Mouse (Mus musculus) embryonic facial prominence, embryonic 15.5 days (tissue): ENCODE measurements around the gene Mdm2. TPM values are rescaled to one million over a fixed set of nuclear protein-coding genes. Genes with fewer than 3 reads are reported as not detected.

ENCODE experiments used
- ATAC-seq: fragments of 200-750 bp; cut with Nextera tagmentation; 2 replicates; pipeline ENCODE4 v1.8.0; 2017; ENCODE audit warnings: low read depth, moderate TSS enrichment; ENCODE audit not compliant: insufficient number of reproducible peaks, low FRiP score, low TSS enrichment
- H3K27ac ChIP-seq: fragments of 300-500 bp; sonication (generic); replicated peaks from 2 replicates; pipeline ENCODE4 v1.5.1; 2015; ENCODE audit warnings: mild to moderate bottlenecking, inconsistent platforms
- H3K27me3 ChIP-seq: fragments of 300-500 bp; sonication (generic); 2 replicates; pipeline ENCODE4 v1.6.1; 2015; ENCODE audit warnings: inconsistent platforms
- H3K36me3 ChIP-seq: fragments of 300-500 bp; sonication (generic); 2 replicates; pipeline ENCODE4 v1.6.1; 2015; ENCODE audit warnings: mild to moderate bottlenecking, inconsistent platforms
- H3K4me1 ChIP-seq: fragments of 300-500 bp; sonication (generic); 2 replicates; pipeline ENCODE4 v1.6.1; 2015; ENCODE audit warnings: inconsistent platforms
- H3K4me2 ChIP-seq: fragments of 300-500 bp; sonication (generic); replicated peaks from 2 replicates; pipeline ENCODE4 v1.6.1; 2015; ENCODE audit warnings: mild to moderate bottlenecking, inconsistent platforms
- H3K4me3 ChIP-seq: fragments of 300-500 bp; sonication (generic); replicated peaks from 2 replicates; pipeline ENCODE4 v1.5.1; 2015; ENCODE audit warnings: mild to moderate bottlenecking, inconsistent platforms
- H3K9ac ChIP-seq: fragments of 300-500 bp; sonication (generic); 2 replicates; pipeline ENCODE4 v1.6.1; 2015; ENCODE audit warnings: inconsistent platforms
- H3K9me3 ChIP-seq: fragments of 300-500 bp; sonication (generic); replicated peaks from 2 replicates; pipeline ENCODE4 v1.6.1; 2016; ENCODE audit warnings: inconsistent platforms
- WGBS: fragments of 180-500 bp; shearing (Covaris S2); methylation state at CpG from one replicate; pipeline ENCODE4 v1.1.7; 2015; 5-methylcytosine and 5-hydroxymethylcytosine counted together
- polyA plus RNA-seq: library from polyadenylated mRNA; unstranded; fragments of >200 nt; fragmentation: Nextera tagmentation; extraction: Ambion mirVana; gene quantifications from 2 replicates; pipeline ENCODE4 v1.2.1, GENCODE M21; 2015

Gene Mdm2
- polyA plus RNA-seq, 1 experiment from 2014 or later, result 57.8 TPM

DNA sequence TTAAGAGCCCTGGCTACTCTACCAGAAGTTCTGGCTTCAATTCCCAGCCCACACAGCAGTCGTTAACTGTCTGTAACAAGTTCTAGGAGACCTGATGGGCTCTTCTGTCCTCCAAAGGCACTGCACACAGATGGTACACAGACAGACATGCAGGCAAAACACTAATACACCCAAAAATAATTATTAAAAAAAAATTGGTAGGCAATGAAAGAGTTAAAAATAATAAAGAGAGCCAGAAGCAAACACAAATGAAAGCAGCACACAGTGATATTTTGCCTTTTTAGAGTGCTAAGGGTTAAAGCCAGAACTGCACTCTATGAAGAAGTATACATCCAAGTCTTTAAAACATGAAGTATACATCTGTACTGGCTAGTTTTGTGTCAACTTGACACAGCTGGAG lies 10.1 kb downstream of the Mdm2 start:
- no peaks in the 10 kb centered on the region for H3K4me1 ChIP-seq
- H3K4me2 ChIP-seq, result no peak overlapping the region
- H3K4me3 ChIP-seq, result no peak overlapping the region
- no peak overlapping the region for H3K27ac ChIP-seq
- H3K9ac ChIP-seq, result no peak overlapping the region
- no peaks in the 10 kb centered on the region for H3K9me3 ChIP-seq
- no peak for ATAC-seq
- no peaks in the 10 kb centered on the region for H3K27me3 ChIP-seq
- 80% methylated on average over 1 of the region's 1 CpGs for WGBS
- H3K36me3 ChIP-seq, result peaks cover 89% of the 10 kb centered on the region

DNA sequence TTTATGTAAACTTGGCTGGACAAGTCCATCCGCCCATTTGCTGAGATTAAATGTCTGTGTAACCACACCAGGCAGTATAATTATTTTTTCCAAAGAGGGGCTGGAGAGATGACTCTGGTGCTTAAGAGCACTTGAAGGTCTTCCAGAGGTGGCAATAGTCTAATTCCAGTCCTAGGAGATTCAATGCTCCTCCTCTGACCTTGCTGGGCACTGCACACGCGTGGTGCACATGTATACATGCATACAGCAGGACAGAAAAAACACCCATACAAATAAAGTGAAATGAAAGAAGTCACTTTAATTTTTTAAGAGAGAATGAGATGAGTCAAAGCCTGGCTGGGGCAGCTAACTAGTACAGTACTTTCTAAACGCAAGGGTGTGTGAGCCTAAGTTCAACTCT lies 10.6 kb downstream of the Mdm2 start:
- ATAC-seq, result no peak
- WGBS, result 95% methylated on average over 4 of the region's 4 CpGs
- no peak overlapping the region for H3K4me2 ChIP-seq
- H3K27ac ChIP-seq, result no peak overlapping the region
- H3K9me3 ChIP-seq, result no peaks in the 10 kb centered on the region
- H3K4me1 ChIP-seq, result no peaks in the 10 kb centered on the region
- no peak overlapping the region for H3K4me3 ChIP-seq
- no peak overlapping the region for H3K9ac ChIP-seq
- H3K36me3 ChIP-seq, result peaks cover 89% of the 10 kb centered on the region
- no peaks in the 10 kb centered on the region for H3K27me3 ChIP-seq

DNA sequence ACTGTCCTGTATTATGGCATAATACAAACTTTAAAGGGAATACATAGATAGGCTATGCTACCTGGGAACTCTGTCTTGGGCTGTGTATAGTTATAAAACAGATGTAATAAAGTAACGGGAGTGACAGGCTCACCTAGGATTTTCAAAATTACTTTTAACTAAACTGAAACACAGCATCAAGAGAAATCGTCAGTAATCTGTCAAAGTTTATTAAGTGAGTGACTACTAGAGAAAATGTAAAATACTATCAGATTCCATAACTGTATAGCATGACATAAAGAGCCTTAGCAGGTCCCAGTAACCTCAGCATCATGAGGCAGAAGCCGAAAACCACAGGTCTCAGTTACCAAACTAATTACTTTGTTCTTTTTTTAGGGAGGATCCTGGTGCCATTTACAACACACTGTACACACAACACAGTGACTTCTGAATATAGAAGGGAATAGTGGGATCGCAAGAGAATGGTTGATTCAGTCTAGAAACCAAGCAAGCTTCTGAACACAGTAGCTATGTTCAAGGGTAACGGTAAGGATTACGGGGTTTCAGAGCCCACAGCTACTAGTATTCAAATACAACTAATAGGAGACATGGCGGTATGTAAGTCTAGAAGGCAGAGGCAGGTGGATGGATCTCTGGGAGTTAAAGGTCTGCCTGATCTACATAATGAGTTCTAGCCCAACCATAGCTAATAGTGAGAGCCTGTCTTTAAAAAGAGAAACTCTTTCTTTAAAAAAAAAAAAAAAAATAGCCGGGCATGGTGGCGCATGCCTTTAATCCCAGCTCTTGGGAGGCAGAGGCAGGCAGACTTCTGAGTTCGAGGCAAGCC lies 12.0 kb downstream of the Mdm2 start:
- Histone ChIP-seq H3K4me2 (no peak overlapping the region), H3K36me3 (peaks cover 89% of the 10 kb centered on the region), H3K27me3 (no peaks in the 10 kb centered on the region), H3K27ac (no peak overlapping the region), H3K4me3 (no peak overlapping the region), H3K9me3 (no peaks in the 10 kb centered on the region), H3K9ac (no peak overlapping the region), H3K4me1 (no peaks in the 10 kb centered on the region)
- ATAC-seq, result no peak
- 92% methylated on average over 10 of the region's 10 CpGs for WGBS

DNA sequence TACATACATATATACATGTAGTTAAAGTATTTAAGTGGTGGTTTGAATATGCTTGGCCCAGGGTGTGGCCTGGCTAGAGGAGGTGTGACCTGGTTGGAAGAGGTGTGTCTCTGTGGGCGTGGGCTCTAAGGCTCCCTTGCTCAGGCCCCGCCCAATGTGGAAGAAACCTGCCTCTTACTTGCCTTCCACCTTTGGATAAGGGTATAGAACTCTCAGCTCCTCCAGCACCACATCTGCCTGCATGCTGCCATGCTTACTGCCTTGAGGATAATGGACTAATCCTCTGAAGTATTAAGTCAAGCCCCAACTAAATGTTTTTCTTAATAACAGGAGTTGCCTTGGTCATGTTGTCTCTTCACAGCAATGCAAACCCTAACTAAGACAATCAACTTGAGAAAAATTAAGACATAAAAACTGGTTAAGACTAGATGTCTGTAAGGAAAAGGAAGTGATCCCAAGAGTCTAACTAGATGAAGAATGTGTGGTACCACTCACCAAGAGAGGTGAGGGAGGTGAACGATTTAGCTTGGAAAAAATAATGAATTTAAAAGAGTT lies 12.9 kb downstream of the Mdm2 start:
- Histone ChIP-seq H3K9me3 (no peaks in the 10 kb centered on the region), H3K4me2 (no peak overlapping the region), H3K4me3 (no peak overlapping the region), H3K36me3 (peaks cover 86% of the 10 kb centered on the region), H3K9ac (no peak overlapping the region), H3K4me1 (no peaks in the 10 kb centered on the region), H3K27ac (no peak overlapping the region), H3K27me3 (no peaks in the 10 kb centered on the region)
- WGBS, result 91% methylated on average over 3 of the region's 3 CpGs
- no peak for ATAC-seq

DNA sequence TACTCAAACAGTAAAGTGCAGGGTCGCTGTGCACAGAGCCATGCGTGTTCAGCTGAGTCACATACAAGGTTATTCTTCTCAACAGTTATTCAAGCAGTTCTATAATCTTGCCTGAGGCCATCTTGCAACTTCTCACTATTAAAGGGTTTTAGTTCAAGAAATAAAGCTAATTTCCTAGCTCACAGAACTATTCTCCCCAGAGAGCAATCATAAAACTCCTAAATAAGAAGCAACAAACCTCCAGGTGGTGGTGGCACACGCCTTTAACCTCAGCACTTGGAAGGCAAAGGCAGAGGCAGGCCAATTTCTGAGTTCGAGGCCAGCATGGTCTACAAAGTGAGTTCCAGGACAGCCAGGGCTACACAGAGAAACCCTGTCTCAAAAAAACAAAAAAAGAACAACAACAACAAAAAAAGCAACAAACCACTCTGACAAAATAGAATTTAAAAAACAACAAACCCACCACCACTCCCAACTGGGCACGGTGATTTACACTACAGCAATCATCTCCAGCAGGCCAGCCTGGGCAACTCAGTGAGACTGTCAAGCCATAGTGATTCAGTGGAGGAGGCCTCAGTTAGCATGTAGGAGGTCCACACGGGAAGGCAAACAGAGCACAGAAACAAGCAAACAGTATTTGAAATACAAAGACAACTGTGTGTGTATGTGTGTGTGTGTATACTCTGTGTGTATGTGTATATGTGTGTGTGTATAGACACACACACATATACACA lies 13.6 kb downstream of the Mdm2 start:
- whole genome bisulfite sequencing, result 94% methylated on average over 6 of the region's 6 CpGs
- no peaks in the 10 kb centered on the region for H3K9me3 ChIP-seq
- no peak overlapping the region for H3K4me3 ChIP-seq
- H3K9ac ChIP-seq, result no peak overlapping the region
- H3K4me1 ChIP-seq, result no peaks in the 10 kb centered on the region
- peaks cover 91% of the 10 kb centered on the region for H3K36me3 ChIP-seq
- no peaks in the 10 kb centered on the region for H3K27me3 ChIP-seq
- no peak overlapping the region for H3K27ac ChIP-seq
- ATAC-seq, result no peak
- H3K4me2 ChIP-seq, result no peak overlapping the region

DNA sequence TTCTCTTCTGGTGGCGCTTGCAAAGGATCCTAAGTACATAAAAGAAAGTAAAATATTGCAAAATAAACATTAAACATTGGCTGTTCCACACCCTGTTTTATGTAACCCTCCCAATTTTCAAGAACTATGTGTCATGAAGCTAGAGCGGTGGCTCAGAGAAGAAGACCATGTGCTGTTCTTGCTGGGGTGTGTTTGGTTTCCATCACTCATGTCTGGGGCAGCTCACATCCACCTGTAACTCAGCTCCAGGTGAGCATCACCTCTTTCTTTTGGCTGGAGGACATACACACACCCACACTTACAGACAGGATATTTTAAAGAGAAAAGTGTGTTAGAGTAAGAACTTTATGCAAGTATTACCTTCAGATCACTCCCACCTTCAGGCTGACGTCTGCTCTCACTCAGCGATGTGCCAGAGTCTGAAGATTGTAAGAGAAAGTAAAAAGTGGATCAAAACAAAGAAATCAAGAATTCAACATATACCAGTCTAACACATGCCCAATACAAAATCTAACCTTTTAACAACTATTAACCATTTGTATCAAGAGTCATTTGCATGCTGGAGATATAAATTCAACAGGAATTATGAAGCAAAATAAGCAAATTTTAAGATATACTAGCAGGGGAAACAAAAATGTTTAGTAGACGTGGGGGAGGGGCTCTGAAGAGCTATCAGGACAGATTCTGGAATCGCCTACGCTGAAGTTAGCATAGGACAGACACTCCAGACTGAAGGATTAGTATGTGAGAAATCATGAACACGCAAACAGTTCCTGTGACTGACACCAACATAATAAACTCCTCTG lies 14.3 kb downstream of the Mdm2 start:
- H3K4me2 ChIP-seq, result no peak overlapping the region
- H3K36me3 ChIP-seq, result peaks cover 91% of the 10 kb centered on the region
- H3K9me3 ChIP-seq, result no peaks in the 10 kb centered on the region
- no peak overlapping the region for H3K27ac ChIP-seq
- H3K27me3 ChIP-seq, result no peaks in the 10 kb centered on the region
- whole genome bisulfite sequencing, result 90% methylated on average over 8 of the region's 8 CpGs
- no peak overlapping the region for H3K9ac ChIP-seq
- no peak overlapping the region for H3K4me3 ChIP-seq
- ATAC-seq, result no peak
- H3K4me1 ChIP-seq, result no peaks in the 10 kb centered on the region

DNA sequence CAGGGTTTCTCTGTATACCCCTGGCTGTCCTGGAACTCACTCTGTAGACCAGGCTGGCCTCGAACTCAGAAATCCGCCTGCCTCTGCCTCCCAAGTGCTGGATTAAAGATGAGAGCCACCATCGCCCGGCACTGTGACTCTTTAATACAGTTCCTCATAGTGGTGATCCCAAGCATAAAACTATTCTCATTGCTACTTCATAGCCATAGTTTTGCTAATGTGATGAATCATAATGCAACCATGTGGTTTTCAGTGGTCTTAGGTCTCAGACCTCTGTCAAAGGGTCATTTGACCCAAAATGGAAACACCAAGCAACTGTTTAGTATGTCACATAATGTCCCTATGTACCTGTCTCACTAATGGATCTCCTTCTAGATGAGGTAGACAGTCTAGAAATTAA lies 15.0 kb downstream of the Mdm2 start:
- Histone ChIP-seq H3K4me1 (no peaks in the 10 kb centered on the region), H3K9me3 (no peaks in the 10 kb centered on the region), H3K9ac (no peak overlapping the region), H3K4me3 (no peak overlapping the region), H3K4me2 (no peak overlapping the region), H3K27me3 (no peaks in the 10 kb centered on the region), H3K36me3 (peaks cover 91% of the 10 kb centered on the region), H3K27ac (no peak overlapping the region)
- no peak for ATAC-seq
- WGBS, result over 99% methylated on average over 4 of the region's 4 CpGs

DNA sequence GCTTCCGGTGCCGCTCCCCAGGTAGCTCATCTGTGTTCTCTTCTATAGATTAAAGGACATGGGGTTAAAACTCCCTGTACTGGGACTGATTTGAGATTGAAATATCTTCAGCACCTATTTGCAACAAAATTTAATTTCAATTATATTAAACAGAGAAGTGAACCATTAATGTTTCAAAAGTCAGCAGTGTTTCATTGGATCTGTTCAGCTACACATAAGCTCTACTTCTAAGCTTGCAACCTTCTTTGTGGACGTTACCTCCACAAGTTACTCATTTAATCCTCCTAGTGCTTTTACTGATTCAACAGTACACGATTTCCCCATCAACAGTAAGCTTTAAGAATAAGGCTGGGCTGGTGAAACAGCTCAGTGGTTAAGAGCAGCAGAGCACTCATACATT lies 15.5 kb downstream of the Mdm2 start:
- 97% methylated on average over 4 of the region's 4 CpGs for WGBS
- Histone ChIP-seq H3K4me2 (no peak overlapping the region), H3K27ac (no peak overlapping the region), H3K9ac (no peak overlapping the region), H3K27me3 (no peaks in the 10 kb centered on the region), H3K4me1 (no peaks in the 10 kb centered on the region), H3K9me3 (no peaks in the 10 kb centered on the region), H3K36me3 (peaks cover 91% of the 10 kb centered on the region), H3K4me3 (no peak overlapping the region)
- no peak for ATAC-seq

DNA sequence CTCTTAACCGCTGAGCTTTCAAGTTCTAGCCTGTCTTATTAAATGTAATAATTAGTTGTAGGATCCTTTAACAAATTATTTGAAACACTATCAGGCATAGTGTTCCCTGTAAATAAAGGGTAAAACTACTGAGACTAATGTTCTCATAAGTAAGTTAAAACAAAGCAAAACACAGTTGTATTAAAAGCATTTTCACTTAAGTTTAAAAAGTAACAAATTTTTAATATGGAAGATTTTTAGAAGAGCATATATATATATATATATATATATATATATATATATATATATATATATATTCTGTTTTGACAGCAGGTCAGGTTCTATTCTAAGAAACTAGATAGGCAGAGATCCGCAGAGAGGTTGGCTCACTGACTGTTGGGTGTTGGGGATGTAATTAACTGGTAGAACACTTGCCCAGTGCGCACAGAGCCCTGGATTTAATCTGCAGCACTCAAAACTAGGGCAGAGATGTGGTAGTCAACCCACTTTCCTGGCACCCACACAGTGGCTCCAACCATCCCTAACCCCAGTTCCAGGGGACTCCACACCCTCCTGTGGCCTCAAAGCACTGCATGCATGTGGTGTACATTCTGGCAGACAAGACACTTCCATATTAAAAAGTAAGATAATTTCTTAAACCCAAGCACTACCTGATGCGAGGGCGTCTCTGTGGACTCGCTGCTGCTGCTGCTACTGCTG lies 16.2 kb downstream of the Mdm2 start:
- ATAC-seq, result no peak
- no peaks in the 10 kb centered on the region for H3K4me1 ChIP-seq

DNA sequence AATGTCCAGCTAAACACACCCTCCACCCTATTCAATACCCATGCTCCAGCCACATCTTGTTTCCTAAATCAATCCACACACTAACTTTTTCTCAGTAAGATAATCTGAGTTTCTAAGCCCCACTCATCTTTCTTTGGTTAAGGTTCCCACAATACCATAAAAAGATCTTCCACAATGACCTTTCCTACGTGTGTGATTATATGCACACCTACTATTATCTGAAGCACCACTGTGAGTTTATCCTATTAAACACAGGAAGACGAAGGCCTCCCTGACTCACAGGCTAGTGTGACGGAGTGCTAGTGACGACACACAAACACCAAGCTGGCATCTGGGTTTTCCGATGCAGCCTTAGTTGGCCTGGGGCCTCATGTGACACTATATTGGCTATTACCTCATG lies 17.6 kb downstream of the Mdm2 start:
- WGBS, result 93% methylated on average over 5 of the region's 5 CpGs
- no peaks in the 10 kb centered on the region for H3K9me3 ChIP-seq
- no peaks in the 10 kb centered on the region for H3K4me1 ChIP-seq
- H3K36me3 ChIP-seq, result peaks cover 86% of the 10 kb centered on the region
- no peak overlapping the region for H3K4me3 ChIP-seq
- H3K4me2 ChIP-seq, result no peak overlapping the region
- H3K9ac ChIP-seq, result no peak overlapping the region
- ATAC-seq, result no peak
- H3K27ac ChIP-seq, result no peak overlapping the region
- no peaks in the 10 kb centered on the region for H3K27me3 ChIP-seq

More for the DNA sequence above, 16.2 kb downstream of the Mdm2 start:
- Histone ChIP-seq H3K9me3 (no peaks in the 10 kb centered on the region), H3K9ac (no peak overlapping the region), H3K4me2 (no peak overlapping the region), H3K4me3 (no peak overlapping the region), H3K27ac (no peak overlapping the region), H3K36me3 (peaks cover 87% of the 10 kb centered on the region), H3K27me3 (no peaks in the 10 kb centered on the region)
- 93% methylated on average over 6 of the region's 6 CpGs for WGBS
